Mouse (Mus musculus) megakaryocyte, adult 5-6 weeks (primary cell): ENCODE data around the gene Hibadh. TPM values are rescaled to one million over a fixed set of nuclear protein-coding genes. Genes with fewer than 3 reads are reported as not detected.

ENCODE experiments used
- ATAC-seq: 2 replicates; pipeline ENCODE4 v1.8.0; 2016; ENCODE audit warnings: mild to moderate bottlenecking, inconsistent platforms; ENCODE audit not compliant: poor library complexity, severe bottlenecking
- total RNA-seq, 2 experiments: library from RNA; stranded (forward) in 1 of 2; stranded (reverse) in 1 of 2; fragments of 153-499, 151-499 nt in 1 of 2; fragments of 221-1000, 200-1000 nt in 1 of 2; gene quantifications; 2 replicates each; pipeline versions ENCODE4 v1.2.3 to v1.2.4; 2015 to 2017

Gene Hibadh
- total RNA-seq, 2 experiments from 2014 or later: 23.8 to 45.0 TPM

GRCm38 (mm10) chr6:52505777-52506755 lies 134.1 kb downstream of the Hibadh start:
- ATAC-seq: no peak

DNA sequence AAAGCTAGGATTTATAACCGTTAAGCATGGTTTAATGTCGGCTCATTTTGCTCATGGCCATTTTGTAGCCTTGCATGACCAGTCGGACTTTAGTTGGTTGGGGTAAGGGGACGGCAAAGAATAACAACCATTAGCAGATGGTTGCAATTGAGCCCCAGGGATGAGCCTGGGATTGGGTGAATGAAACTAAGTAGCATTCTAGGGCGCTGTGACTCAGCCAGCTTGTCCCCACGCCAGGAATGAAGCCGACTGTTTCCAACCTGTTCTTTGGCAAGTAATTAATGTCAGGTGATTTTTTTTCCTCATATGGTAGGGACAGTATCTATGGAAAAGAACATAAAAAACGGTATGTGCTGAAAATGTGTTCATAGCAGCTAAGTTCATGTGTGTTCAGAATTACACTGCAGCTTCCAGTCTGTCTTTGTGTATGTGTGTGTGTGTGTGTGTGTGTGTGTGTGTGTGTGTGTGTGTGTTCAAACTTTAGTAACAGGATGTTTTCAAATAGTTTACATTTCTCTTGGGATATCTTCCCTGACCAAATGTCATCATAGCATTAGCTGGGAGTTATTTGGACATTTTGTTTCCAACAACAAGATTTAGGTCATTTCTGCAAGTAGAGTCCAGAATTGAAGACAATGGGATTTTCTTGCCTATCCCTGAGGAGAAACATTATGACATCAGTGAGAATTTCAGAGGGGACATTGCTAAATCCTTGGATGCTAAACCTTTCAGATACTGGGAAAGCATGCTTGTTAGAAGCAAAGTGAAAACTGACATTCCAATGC lies 135.3 kb downstream of the Hibadh start:
- ATAC-seq: no peak

GRCm38 (mm10) chr6:52502986-52503385 lies 137.2 kb downstream of the Hibadh start:
- ATAC-seq: no peak

DNA sequence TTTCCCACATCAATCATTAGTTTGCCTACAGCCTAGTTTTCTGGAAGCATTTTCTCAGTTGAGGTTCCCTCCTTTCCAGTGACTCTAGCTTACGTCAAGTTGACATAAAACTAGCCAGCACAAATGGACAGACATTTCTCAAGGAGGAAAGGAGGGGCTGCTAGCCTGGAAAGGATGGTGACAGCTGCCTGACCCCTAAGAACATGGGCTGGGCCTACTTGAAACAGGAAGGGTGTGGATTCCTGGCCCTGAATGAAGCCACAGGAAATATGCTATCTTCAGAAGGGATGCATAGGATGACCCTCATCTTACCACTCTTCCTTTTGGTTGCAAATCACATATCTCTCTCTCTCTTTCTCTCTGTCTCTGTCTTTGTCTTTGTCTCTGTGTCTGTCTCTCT lies 138.7 kb downstream of the Hibadh start:
- no peak for ATAC-seq

Other genes starting within 250 kb of the Hibadh start
- gene Tax1bp1, start 73.3 kb upstream of the Hibadh start, total RNA-seq (2015): 154 and 156 TPM in 2 replicates
- gene Tax1bp1, start 73.3 kb upstream of the Hibadh start, total RNA-seq (2017): 239 and 259 TPM in 2 replicates